Mouse (Mus musculus) liver, embryonic 15.5 days (tissue): Measurements from ENCODE around the gene Rem1. TPM values are rescaled to one million over a fixed set of nuclear protein-coding genes. Genes with fewer than 3 reads are reported as not detected.
"Not testable (repeated sequence)": the region's sequence is repeated elsewhere in the genome, so short reads cannot be mapped to it uniquely, and the experiment has no call there.

Experiments
- ATAC-seq: fragments of 200-750 bp; cut with Nextera tagmentation; 2 replicates; pipeline ENCODE4 v1.8.0; 2017; ENCODE audit warnings: moderate number of reproducible peaks, mild to moderate bottlenecking, moderate library complexity; ENCODE audit not compliant: insufficient read depth
- H3K27ac ChIP-seq: fragments of 300-500 bp; sonication (generic); replicated peaks from 2 replicates; pipeline ENCODE4 v1.5.1; 2015; ENCODE audit warnings: mild to moderate bottlenecking, inconsistent platforms
- H3K27me3 ChIP-seq: fragments of 300-500 bp; sonication (generic); 2 replicates; pipeline ENCODE4 v1.6.1; 2015; ENCODE audit warnings: mild to moderate bottlenecking, inconsistent platforms
- H3K36me3 ChIP-seq: fragments of 300-500 bp; sonication (generic); replicated peaks from 2 replicates; pipeline ENCODE4 v1.6.1; 2015; ENCODE audit warnings: moderate library complexity, mild to moderate bottlenecking, inconsistent platforms
- H3K4me1 ChIP-seq: fragments of 300-500 bp; sonication (generic); replicated peaks from 2 replicates; pipeline ENCODE4 v1.6.1; 2015; ENCODE audit warnings: inconsistent platforms
- H3K4me2 ChIP-seq: fragments of 300-500 bp; sonication (generic); 2 replicates; pipeline ENCODE4 v1.6.1; 2015; ENCODE audit warnings: moderate library complexity, mild to moderate bottlenecking, inconsistent platforms
- H3K4me3 ChIP-seq: fragments of 300-500 bp; sonication (generic); replicated peaks from 2 replicates; pipeline ENCODE4 v1.5.1; 2015; ENCODE audit warnings: mild to moderate bottlenecking, inconsistent platforms
- H3K9ac ChIP-seq: fragments of 300-500 bp; sonication (generic); 2 replicates; pipeline ENCODE4 v1.6.1; 2015; ENCODE audit warnings: moderate library complexity, mild to moderate bottlenecking, inconsistent platforms
- H3K9me3 ChIP-seq: fragments of 300-500 bp; sonication (generic); replicated peaks from 2 replicates; pipeline ENCODE4 v1.6.1; 2016; ENCODE audit warnings: inconsistent platforms
- WGBS: fragments of 180-500 bp; shearing (Covaris S2); methylation state at CpG from one replicate; pipeline ENCODE4 v1.1.7; 2015; ENCODE audit warnings: mixed read lengths; ENCODE audit not compliant: insufficient replicate concordance; 5-methylcytosine and 5-hydroxymethylcytosine counted together
- polyA plus RNA-seq: library from polyadenylated mRNA; unstranded; fragments of >200 nt; fragmentation: Nextera tagmentation; extraction: Ambion mirVana; gene quantifications from 2 replicates; pipeline ENCODE4 v1.2.1, GENCODE M21; 2015

Gene Rem1
- polyA plus RNA-seq, 1 experiment from 2014 or later, result 0.58 TPM

- no peak for ATAC-seq
- H3K9ac ChIP-seq, result no peak overlapping the region
- no peaks in the 10 kb centered on the region for H3K36me3 ChIP-seq
- no peaks in the 10 kb centered on the region for H3K9me3 ChIP-seq
- no peak overlapping the region for H3K27ac ChIP-seq
- H3K27me3 ChIP-seq, result no peaks in the 10 kb centered on the region; the same call in 1 of the 2 replicates
- 53% methylated on average over 10 of the region's 10 CpGs for WGBS
- peaks cover 5% of the 10 kb centered on the region; the same call in 1 of the 2 replicates for H3K4me1 ChIP-seq
- no peak overlapping the region for H3K4me2 ChIP-seq
- H3K4me3 ChIP-seq, result no peak overlapping the region
Measured at GRCm38 (mm10) chr2:152657398-152657797, 30.6 kb downstream of the Rem1 start.

- WGBS, result 38% methylated on average over 6 of the region's 6 CpGs
- no peak overlapping the region for H3K27ac ChIP-seq
Measured at GRCm38 (mm10) chr2:152661163-152661562, 34.4 kb downstream of the Rem1 start.

GRCm38 (mm10) chr2:152666191-152666590, 39.4 kb downstream of the Rem1 start:
- 58% methylated on average over 3 of the region's 3 CpGs for WGBS

More at GRCm38 (mm10) chr2:152661163-152661562, 34.4 kb downstream of the Rem1 start:
- ATAC-seq, result no peak
- Histone ChIP-seq H3K27me3 (no peaks in the 10 kb centered on the region; the same call in 1 of the 2 replicates), H3K36me3 (no peaks in the 10 kb centered on the region), H3K4me3 (no peak overlapping the region), H3K4me2 (no peak overlapping the region), H3K4me1 (no peaks in the 10 kb centered on the region), H3K9ac (no peak overlapping the region), H3K9me3 (no peaks in the 10 kb centered on the region)

GRCm38 (mm10) chr2:152669256-152669638, 42.5 kb downstream of the Rem1 start, which contains the start of gene H13:
H13 (plus strand) TSS chr2:152669461.
- Histone ChIP-seq H3K27ac (peak within 1 kb of the TSS; percentile 81), H3K4me2 (peak within 1 kb of the TSS; percentile 92), H3K9ac (peak within 1 kb of the TSS; percentile 74), H3K9me3 (no peaks in the 10 kb centered on the region), H3K4me1 (peaks cover 42% of the 10 kb centered on the region), H3K27me3 (peaks cover 3% of the 10 kb centered on the region; the same call in 1 of the 2 replicates), H3K4me3 (peak within 1 kb of the TSS; percentile 90), H3K36me3 (0 out of 2 replicates have a peak, but pooled peaks cover 3% of the 10 kb centered on the region)
- under 1% methylated on average over 35 of the region's 35 CpGs for WGBS
- ATAC-seq, result peak; percentile 78

More at GRCm38 (mm10) chr2:152666191-152666590, 39.4 kb downstream of the Rem1 start:
- H3K9me3 ChIP-seq, H3K4me2 ChIP-seq, H3K27ac ChIP-seq, H3K4me3 ChIP-seq, H3K9ac ChIP-seq, H3K36me3 ChIP-seq, H3K27me3 ChIP-seq, ATAC-seq: not testable (repeated sequence)
- peaks cover 22% of the 10 kb centered on the region for H3K4me1 ChIP-seq

GRCm38 (mm10) chr2:152669639-152670484, 43.1 kb downstream of the Rem1 start:
- Histone ChIP-seq H3K9me3 (no peaks in the 10 kb centered on the region), H3K27ac (peak overlapping the region; percentile 81), H3K36me3 (peaks cover 6% of the 10 kb centered on the region; the same call in 1 of the 2 replicates), H3K27me3 (peaks cover 3% of the 10 kb centered on the region; the same call in 1 of the 2 replicates), H3K4me1 (peaks cover 42% of the 10 kb centered on the region), H3K4me2 (peak overlapping the region; percentile 92), H3K4me3 (peak overlapping the region; percentile 90), H3K9ac (peak overlapping the region; percentile 74)
- ATAC-seq, result peak; percentile 67
- WGBS, result 2% methylated on average over 46 of the region's 46 CpGs

GRCm38 (mm10) chr2:152670983-152671641, 44.4 kb downstream of the Rem1 start:
- ATAC-seq, result no peak
- peaks cover 42% of the 10 kb centered on the region for H3K4me1 ChIP-seq
- H3K27ac ChIP-seq, result peak overlapping the region; percentile 52
- H3K27me3 ChIP-seq, result peaks cover 3% of the 10 kb centered on the region; the same call in 1 of the 2 replicates
- H3K36me3 ChIP-seq, result peaks cover 19% of the 10 kb centered on the region
- H3K4me3 ChIP-seq, result peak overlapping the region; percentile 90
- H3K9me3 ChIP-seq, result no peaks in the 10 kb centered on the region
- H3K4me2 ChIP-seq, result peak overlapping the region; percentile 92
- 9% methylated on average over 9 of the region's 9 CpGs for WGBS
- H3K9ac ChIP-seq, result peak overlapping the region; percentile 74; the same call in 1 of the 2 replicates

GRCm38 (mm10) chr2:152671642-152671999, 44.9 kb downstream of the Rem1 start:
- H3K27me3 ChIP-seq, result peaks cover 3% of the 10 kb centered on the region; the same call in 1 of the 2 replicates
- H3K9ac ChIP-seq, result no peak overlapping the region
- H3K4me1 ChIP-seq, result peaks cover 42% of the 10 kb centered on the region
- WGBS, result 8% methylated on average over 5 of the region's 5 CpGs
- peaks cover 24% of the 10 kb centered on the region for H3K36me3 ChIP-seq
- peak overlapping the region; percentile 92 for H3K4me2 ChIP-seq
- H3K4me3 ChIP-seq, result peak overlapping the region; percentile 90
- peak; percentile 9; the same call in 1 of the 2 replicates for ATAC-seq
- peak overlapping the region; percentile 52 for H3K27ac ChIP-seq
- no peaks in the 10 kb centered on the region for H3K9me3 ChIP-seq

- Histone ChIP-seq H3K36me3 (peaks cover 29% of the 10 kb centered on the region), H3K9me3 (no peaks in the 10 kb centered on the region), H3K4me1 (peaks cover 42% of the 10 kb centered on the region), H3K4me2 (peak overlapping the region; percentile 92), H3K27ac (no peak overlapping the region), H3K27me3 (peaks cover 3% of the 10 kb centered on the region; the same call in 1 of the 2 replicates), H3K4me3 (peak overlapping the region; percentile 90; the same call in 1 of the 2 replicates), H3K9ac (no peak overlapping the region)
- ATAC-seq, result no peak
- WGBS, result 72% methylated on average over 12 of the region's 12 CpGs
Measured at GRCm38 (mm10) chr2:152672166-152672565, 45.4 kb downstream of the Rem1 start.

GRCm38 (mm10) chr2:152674148-152674547, 47.4 kb downstream of the Rem1 start:
- no peak for ATAC-seq
- WGBS, result 69% methylated on average over 11 of the region's 11 CpGs
- H3K4me1 ChIP-seq, result peaks cover 39% of the 10 kb centered on the region

GRCm38 (mm10) chr2:152675252-152675791, 48.6 kb downstream of the Rem1 start:
- Histone ChIP-seq H3K9me3 (no peaks in the 10 kb centered on the region), H3K9ac (no peak overlapping the region), H3K4me3 (no peak overlapping the region), H3K27ac (no peak overlapping the region), H3K4me2 (no peak overlapping the region), H3K36me3 (peaks cover 59% of the 10 kb centered on the region), H3K4me1 (peaks cover 29% of the 10 kb centered on the region), H3K27me3 (no peaks in the 10 kb centered on the region)
- WGBS, result 74% methylated on average over 13 of the region's 13 CpGs
- no peak for ATAC-seq

More at GRCm38 (mm10) chr2:152674148-152674547, 47.4 kb downstream of the Rem1 start:
- Histone ChIP-seq H3K9ac (no peak overlapping the region), H3K9me3 (no peaks in the 10 kb centered on the region), H3K27me3 (no peaks in the 10 kb centered on the region), H3K4me3 (no peak overlapping the region), H3K4me2 (no peak overlapping the region), H3K27ac (no peak overlapping the region), H3K36me3 (peaks cover 47% of the 10 kb centered on the region)
